Comparison of ENCODE assay signal across 8 mouse cellular contexts in the genomic region with DNA sequence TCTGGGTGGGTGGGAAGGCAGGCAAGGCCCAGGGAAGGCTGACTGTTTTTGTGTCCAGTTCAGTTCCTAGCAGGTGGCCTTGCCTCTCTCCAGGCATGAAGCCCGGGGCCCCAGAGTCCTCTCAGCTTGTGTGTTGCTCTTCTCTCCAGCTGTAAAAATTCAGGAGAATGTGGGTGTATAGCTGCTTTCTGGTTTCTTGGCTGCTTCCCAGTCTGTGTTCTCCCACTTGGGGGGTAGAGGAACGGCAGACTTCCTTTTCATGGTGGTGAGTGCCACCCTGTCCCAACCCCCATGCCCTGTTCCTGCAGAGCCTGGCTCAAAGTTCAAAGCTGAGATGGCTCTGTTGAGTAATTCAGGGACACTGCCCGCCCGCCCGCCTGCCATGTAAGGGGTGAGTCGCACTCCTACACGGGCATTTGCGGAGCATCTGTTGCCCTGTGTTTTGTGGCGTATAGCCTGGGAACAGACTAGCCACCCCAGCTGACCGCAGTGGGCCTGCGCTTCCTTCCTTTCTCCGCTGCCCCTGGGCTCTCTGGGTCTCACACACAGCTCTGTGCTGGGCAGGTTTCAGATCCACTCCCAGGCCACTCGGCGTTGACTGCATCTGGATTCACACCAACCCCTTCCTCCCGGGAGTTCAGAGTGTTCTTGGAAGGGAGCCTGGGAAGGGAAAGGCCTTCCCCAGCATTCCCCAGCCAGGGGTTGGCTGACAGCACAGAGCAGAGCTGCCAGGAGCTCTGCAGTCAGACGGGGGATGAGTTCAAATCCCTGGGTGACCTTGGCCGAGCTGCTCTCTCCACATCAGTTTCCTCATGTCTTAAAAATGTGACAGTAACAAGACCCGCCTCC. TPM values are rescaled to one million over a fixed set of nuclear protein-coding genes. Genes with fewer than 3 reads are reported as not detected.
DNase-seq lines count a peak whose midpoint lies in the region; ATAC-seq and TF ChIP-seq lines count a peak whose summit lies in the region.

No protein-coding gene starts in this region.

- peaks cover 42% of the 10 kb centered on the region for H3K4me1 ChIP-seq in embryonic facial prominence, embryonic 15.5 days
- peaks cover 13% of the 10 kb centered on the region for H3K4me1 ChIP-seq in heart, embryonic 11.5 days (ENCODE audit: control insufficient read depth, insufficient read depth, low read length)
- H3K4me1 ChIP-seq in kidney, embryonic 15.5 days, result peaks cover 35% of the 10 kb centered on the region
- H3K4me1 ChIP-seq in limb, embryonic 14.5 days (ENCODE audit: control insufficient read depth, insufficient read depth, low read length), result peaks cover 33% of the 10 kb centered on the region
- H3K4me1 ChIP-seq in midbrain, embryonic 13.5 days (replicated peaks), result peaks cover 44% of the 10 kb centered on the region
- peaks cover 13% of the 10 kb centered on the region for H3K4me1 ChIP-seq in stomach, postnatal 0 days (replicated peaks; ENCODE audit: control insufficient read depth, insufficient read depth)

- H3K27me3 ChIP-seq in embryonic facial prominence, embryonic 15.5 days, result no peaks in the 10 kb centered on the region
- H3K27me3 ChIP-seq in heart, embryonic 11.5 days (ENCODE audit: control insufficient read depth, insufficient read depth, low read length), result 0 out of 2 replicates have a peak, but pooled peaks cover 3% of the 10 kb centered on the region
- no peaks in the 10 kb centered on the region for H3K27me3 ChIP-seq in kidney, embryonic 15.5 days
- no peaks in the 10 kb centered on the region for H3K27me3 ChIP-seq in limb, embryonic 14.5 days (ENCODE audit: control insufficient read depth, insufficient read depth, low read length)
- H3K27me3 ChIP-seq in midbrain, embryonic 13.5 days, result 0 out of 2 replicates have a peak, but pooled peaks cover 3% of the 10 kb centered on the region
- no peaks in the 10 kb centered on the region for H3K27me3 ChIP-seq in stomach, postnatal 0 days (ENCODE audit: control insufficient read depth, insufficient read depth, low read length)

- H3K36me3 ChIP-seq in embryonic facial prominence, embryonic 15.5 days, result 0 out of 2 replicates have a peak, but pooled peaks cover 3% of the 10 kb centered on the region
- H3K36me3 ChIP-seq in heart, embryonic 11.5 days (ENCODE audit: control insufficient read depth, insufficient read depth, low read length), result 0 out of 2 replicates have a peak, but pooled peaks cover 2% of the 10 kb centered on the region
- H3K36me3 ChIP-seq in kidney, embryonic 15.5 days, result no peaks in the 10 kb centered on the region
- H3K36me3 ChIP-seq in limb, embryonic 14.5 days (ENCODE audit: control insufficient read depth, insufficient read depth, low read length), result no peaks in the 10 kb centered on the region; the same call in 1 of the 2 replicates
- H3K36me3 ChIP-seq in midbrain, embryonic 13.5 days, result no peaks in the 10 kb centered on the region
- no peaks in the 10 kb centered on the region for H3K36me3 ChIP-seq in stomach, postnatal 0 days (ENCODE audit: control insufficient read depth, insufficient read depth, low read length)

- peak; percentile 68 for DNase-seq in cerebellum, adult 9-11 months
- DNase-seq in cerebellum, adult 8-10 months, result no peak
- DNase-seq in limb, embryonic 14.5 days (ENCODE audit: low spot score), result peak; percentile 85
- peak; percentile 61 for DNase-seq in stomach, postnatal 0 days (ENCODE audit: low spot score)

- H3K9me3 ChIP-seq in embryonic facial prominence, embryonic 15.5 days (replicated peaks), result no peaks in the 10 kb centered on the region
- H3K9me3 ChIP-seq in heart, embryonic 11.5 days (replicated peaks; ENCODE audit: control insufficient read depth, low read length), result no peaks in the 10 kb centered on the region
- no peaks in the 10 kb centered on the region for H3K9me3 ChIP-seq in kidney, embryonic 15.5 days (replicated peaks)
- no peaks in the 10 kb centered on the region for H3K9me3 ChIP-seq in limb, embryonic 14.5 days (ENCODE audit: control insufficient read depth, low read length)
- H3K9me3 ChIP-seq in midbrain, embryonic 13.5 days, result no peaks in the 10 kb centered on the region
- H3K9me3 ChIP-seq in stomach, postnatal 0 days (ENCODE audit: control insufficient read depth, low read length), result no peaks in the 10 kb centered on the region

- TF ChIP-seq EP300 in stomach, postnatal 0 days (optimal IDR thresholded peaks at IDR 0.05), result no peak

- peak overlapping the region; percentile 93 for H3K27ac ChIP-seq in embryonic facial prominence, embryonic 15.5 days (replicated peaks)
- 0 out of 2 replicates have a peak overlapping the region, but pooled peaks have one; percentile 12 for H3K27ac ChIP-seq in heart, embryonic 11.5 days (ENCODE audit: low read depth, low read length)
- peak overlapping the region; percentile 84 for H3K27ac ChIP-seq in kidney, embryonic 15.5 days
- peak overlapping the region; percentile 82 for H3K27ac ChIP-seq in limb, embryonic 14.5 days (replicated peaks; ENCODE audit: low read depth, low read length)
- H3K27ac ChIP-seq in midbrain, embryonic 13.5 days, result peak overlapping the region; percentile 91
- H3K27ac ChIP-seq in stomach, postnatal 0 days (replicated peaks), result peak overlapping the region; percentile 93

- peak overlapping the region; percentile 35 for H3K4me2 ChIP-seq in embryonic facial prominence, embryonic 15.5 days (replicated peaks)
- no peak overlapping the region for H3K4me2 ChIP-seq in heart, embryonic 11.5 days
- H3K4me2 ChIP-seq in kidney, embryonic 15.5 days, result peak overlapping the region; percentile 43
- peak overlapping the region; percentile 35 for H3K4me2 ChIP-seq in limb, embryonic 14.5 days (replicated peaks; ENCODE audit: low read depth, low read length, severe bottlenecking)
- peak overlapping the region; percentile 45 for H3K4me2 ChIP-seq in midbrain, embryonic 13.5 days (replicated peaks)
- H3K4me2 ChIP-seq in stomach, postnatal 0 days (replicated peaks; ENCODE audit: low read depth), result peak overlapping the region; percentile 21

- no peak for TF ChIP-seq CTCF in stomach, postnatal 0 days (IDR thresholded peaks at IDR 0.05; ENCODE audit: low read depth)

- peak overlapping the region; percentile 6 for H3K4me3 ChIP-seq in embryonic facial prominence, embryonic 15.5 days (replicated peaks)
- no peak overlapping the region for H3K4me3 ChIP-seq in heart, embryonic 11.5 days (ENCODE audit: low read depth, low read length)
- no peak overlapping the region for H3K4me3 ChIP-seq in kidney, embryonic 15.5 days (replicated peaks)
- H3K4me3 ChIP-seq in limb, embryonic 14.5 days (replicated peaks; ENCODE audit: low read length), result no peak overlapping the region
- no peak overlapping the region for H3K4me3 ChIP-seq in midbrain, embryonic 13.5 days (replicated peaks)
- peak overlapping the region; percentile 8; the same call in 1 of the 2 replicates for H3K4me3 ChIP-seq in stomach, postnatal 0 days (ENCODE audit: low read depth, low read length)

- no peak overlapping the region for H3K9ac ChIP-seq in embryonic facial prominence, embryonic 15.5 days
- no peak overlapping the region for H3K9ac ChIP-seq in heart, embryonic 11.5 days (ENCODE audit: low read depth, low read length)
- H3K9ac ChIP-seq in kidney, embryonic 15.5 days, result no peak overlapping the region
- H3K9ac ChIP-seq in limb, embryonic 14.5 days (ENCODE audit: low read depth, low read length, severe bottlenecking), result no peak overlapping the region
- 0 out of 2 replicates have a peak overlapping the region, but pooled peaks have one; percentile 20 for H3K9ac ChIP-seq in midbrain, embryonic 13.5 days (replicated peaks)
- H3K9ac ChIP-seq in stomach, postnatal 0 days (ENCODE audit: low read length), result no peak overlapping the region; the same call in 1 of the 2 replicates

- ATAC-seq in embryonic facial prominence, embryonic 15.5 days (ENCODE audit: insufficient number of reproducible peaks, low FRiP score, low TSS enrichment, low read depth), result peak; percentile 89
- peak; percentile 37; the same call in 1 of the 2 replicates for ATAC-seq in heart, embryonic 11.5 days (replicated peaks; ENCODE audit: insufficient number of reproducible peaks, low FRiP score, low TSS enrichment)
- ATAC-seq in kidney, embryonic 15.5 days (replicated peaks; ENCODE audit: low FRiP score), result peak; percentile 77
- ATAC-seq in limb, embryonic 14.5 days (ENCODE audit: low FRiP score, low read depth), result peak; percentile 79
- peak; percentile 48 for ATAC-seq in midbrain, embryonic 13.5 days
- peak; percentile 79 for ATAC-seq in stomach, postnatal 0 days (ENCODE audit: low FRiP score, low TSS enrichment)

- TF ChIP-seq POLR2A in limb, embryonic 14.5 days (IDR thresholded peaks at IDR 0.05; ENCODE audit: borderline replicate concordance, extremely low read depth, insufficient read depth, insufficient read length), result no peak

- WGBS in embryonic facial prominence, embryonic 15.5 days, result 21% methylated on average over 18 of the region's 18 CpGs
- WGBS in heart, embryonic 11.5 days (ENCODE audit: insufficient replicate concordance), result 38% methylated on average over 18 of the region's 18 CpGs
- 35% methylated on average over 18 of the region's 18 CpGs for WGBS in kidney, embryonic 15.5 days
- 29% methylated on average over 18 of the region's 18 CpGs for WGBS in limb, embryonic 14.5 days
- WGBS in midbrain, embryonic 13.5 days, result 45% methylated on average over 18 of the region's 18 CpGs
- WGBS in stomach, postnatal 0 days, result 27% methylated on average over 18 of the region's 18 CpGs

RNA-seq across cellular contexts. Expression of a gene that starts 41.1 kb away (rescaled TPM):
- 139 and 146 TPM in 2 replicates for polyA plus RNA-seq in embryonic facial prominence, embryonic 15.5 days (2015; fragmentation: Nextera tagmentation; extraction: Ambion mirVana)
- polyA plus RNA-seq in heart, embryonic 11.5 days (2014; fragmentation: Nextera tagmentation; extraction: Ambion mirVana), result 44.7 and 46.7 TPM in 2 replicates
- 74.6 and 80.4 TPM in 2 replicates for polyA plus RNA-seq in kidney, embryonic 15.5 days (2015; fragmentation: Nextera tagmentation; extraction: Ambion mirVana)
- polyA plus RNA-seq in limb, embryonic 14.5 days (2012; rRNA removed), result 97.2 and 127 TPM in 2 replicates
- 143 and 153 TPM in 2 replicates for polyA plus RNA-seq in limb, embryonic 14.5 days (2014; fragmentation: Nextera tagmentation; extraction: Ambion mirVana)
- 61.1 and 69.6 TPM in 2 replicates for polyA plus RNA-seq in midbrain, embryonic 13.5 days (2015; fragmentation: Nextera tagmentation; extraction: Ambion mirVana)
- polyA plus RNA-seq in stomach, postnatal 0 days (2015; fragmentation: Nextera tagmentation; extraction: Ambion mirVana), result 125 and 131 TPM in 2 replicates

RNA-seq across cellular contexts. Expression of a gene that starts 52.1 kb away (rescaled TPM):
- polyA plus RNA-seq in embryonic facial prominence, embryonic 15.5 days (2015; fragmentation: Nextera tagmentation; extraction: Ambion mirVana), result 4.8 and 6.7 TPM in 2 replicates
- not detected in 2 replicates for polyA plus RNA-seq in heart, embryonic 11.5 days (2014; fragmentation: Nextera tagmentation; extraction: Ambion mirVana)
- polyA plus RNA-seq in kidney, embryonic 15.5 days (2015; fragmentation: Nextera tagmentation; extraction: Ambion mirVana), result not detected in 2 replicates
- polyA plus RNA-seq in limb, embryonic 14.5 days (2012; rRNA removed), result not detected in 2 replicates
- polyA plus RNA-seq in limb, embryonic 14.5 days (2014; fragmentation: Nextera tagmentation; extraction: Ambion mirVana), result not detected in 2 replicates
- not detected in 2 replicates for polyA plus RNA-seq in midbrain, embryonic 13.5 days (2015; fragmentation: Nextera tagmentation; extraction: Ambion mirVana)
- polyA plus RNA-seq in stomach, postnatal 0 days (2015; fragmentation: Nextera tagmentation; extraction: Ambion mirVana), result 0.13 and 0.35 TPM in 2 replicates

Comparison
In these comparisons a context has a peak if more than half of its experiments do, and no peak if none do; other contexts are left out.
1. ATAC-seq: peak in every context shown above with its lines; median percentile 89 in embryonic facial prominence, embryonic 15.5 days; 79 in limb, embryonic 14.5 days; 79 in stomach, postnatal 0 days; 77 in kidney, embryonic 15.5 days; 48 in midbrain, embryonic 13.5 days; 37 in heart, embryonic 11.5 days.
2. H3K27ac ChIP-seq: peak in every context shown above with its lines; median percentile 93 in embryonic facial prominence, embryonic 15.5 days; 93 in stomach, postnatal 0 days; 91 in midbrain, embryonic 13.5 days; 84 in kidney, embryonic 15.5 days; 82 in limb, embryonic 14.5 days; 12 in heart, embryonic 11.5 days.
3. H3K4me3 ChIP-seq: peak in embryonic facial prominence, embryonic 15.5 days (single experiment) and stomach, postnatal 0 days (single experiment); none in heart, embryonic 11.5 days (single experiment), kidney, embryonic 15.5 days (single experiment), limb, embryonic 14.5 days (single experiment) and midbrain, embryonic 13.5 days (single experiment).